Mouse (Mus musculus): ENCODE measurements around the gene Col24a1. TPM values are rescaled to one million over a fixed set of nuclear protein-coding genes. Genes with fewer than 3 reads are reported as not detected.

The Col24a1 gene
- total RNA-seq, 2 experiments from 2014 or later, result 1.1 to 1.3 TPM

DNA sequence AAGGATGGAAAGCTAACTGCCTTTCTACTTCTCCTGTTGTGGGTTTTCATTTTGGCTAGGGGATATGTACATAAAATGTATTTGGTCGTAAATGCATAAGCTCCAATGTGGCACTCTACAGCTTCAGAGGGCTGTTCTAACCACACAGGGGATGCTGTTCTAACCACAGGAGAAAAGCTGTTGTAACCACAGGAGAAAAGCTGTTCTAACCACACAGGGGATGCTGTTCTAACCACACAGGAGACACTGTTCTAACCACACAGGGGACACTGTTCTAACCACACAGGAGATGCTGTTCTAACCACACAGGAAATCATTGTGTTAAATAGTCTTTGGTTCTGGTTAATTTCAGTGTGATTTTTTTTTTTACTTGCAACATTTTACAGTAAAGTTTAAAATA, 245.6 kb downstream of the Col24a1 start:
- intact Hi-C loops (cut with DNase I), result no loop called here
- no peak for DNase-seq

DNA sequence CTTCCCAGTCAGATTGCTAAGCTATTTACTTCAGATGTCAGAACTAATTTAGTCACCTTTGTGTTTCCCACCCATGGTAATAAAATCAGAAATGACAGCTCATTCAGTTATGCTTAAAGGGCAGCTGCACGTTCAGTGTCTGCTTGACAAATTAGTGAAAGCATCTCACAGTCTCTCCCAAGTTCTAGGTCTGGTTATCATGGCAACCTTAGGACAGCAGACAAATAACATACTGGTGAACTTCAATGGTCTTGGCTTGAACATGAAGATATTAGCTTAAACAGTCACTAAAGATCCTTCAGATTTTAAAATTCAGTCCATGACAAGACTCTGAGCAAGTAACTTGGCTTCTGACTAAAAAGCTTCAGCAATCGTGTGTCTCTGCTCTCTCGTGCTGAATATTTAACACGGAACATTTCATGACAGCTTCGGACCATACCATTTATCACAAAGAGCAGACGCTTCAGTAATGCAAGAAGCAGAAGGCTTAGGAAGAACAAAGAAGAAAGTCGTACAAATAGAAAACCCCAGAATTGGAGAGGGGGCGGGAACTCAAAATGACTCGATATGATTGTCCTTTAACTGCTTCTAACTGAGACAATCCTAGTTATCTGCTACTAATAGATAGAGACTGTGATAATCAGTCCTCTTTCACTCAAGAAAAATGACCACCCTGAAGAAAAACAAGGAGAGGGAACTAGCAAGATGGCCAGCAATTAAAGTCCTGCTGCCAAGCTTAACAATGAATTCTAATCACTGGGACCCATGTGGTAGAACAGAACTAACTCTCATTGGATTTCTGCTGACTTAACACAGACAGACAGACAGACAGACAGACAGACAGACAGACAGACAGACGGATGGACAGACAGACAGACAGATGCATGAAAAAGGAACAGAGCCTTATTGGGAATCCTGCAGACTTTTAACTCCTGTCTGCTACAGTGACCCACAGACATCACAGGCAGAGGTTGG, 256.5 kb downstream of the Col24a1 start:
- DNase-seq, result no peak
- intact Hi-C loops (cut with DNase I), result no loop called here

DNA sequence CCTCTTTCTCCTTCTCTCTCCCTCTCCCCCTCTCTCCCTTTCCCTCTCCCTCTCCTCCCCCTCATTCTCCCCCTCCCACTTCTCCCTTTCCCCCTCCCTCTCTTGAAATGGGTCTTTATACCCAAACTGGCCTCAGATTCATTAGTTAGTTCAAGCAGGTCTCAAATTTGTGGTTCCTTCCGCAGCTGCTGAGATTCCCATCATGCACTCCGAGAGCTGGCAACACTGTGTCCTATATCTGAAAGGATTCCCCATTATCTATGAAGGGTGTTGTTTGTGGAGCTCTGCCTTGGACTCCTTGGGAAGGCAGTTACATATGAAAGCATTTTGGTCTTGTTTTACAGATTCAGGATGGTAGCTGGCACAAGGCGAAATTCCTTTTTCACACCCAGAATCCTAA, 257.9 kb downstream of the Col24a1 start:
- no peak for DNase-seq
- intact Hi-C loops (cut with DNase I), result no loop called here

DNA sequence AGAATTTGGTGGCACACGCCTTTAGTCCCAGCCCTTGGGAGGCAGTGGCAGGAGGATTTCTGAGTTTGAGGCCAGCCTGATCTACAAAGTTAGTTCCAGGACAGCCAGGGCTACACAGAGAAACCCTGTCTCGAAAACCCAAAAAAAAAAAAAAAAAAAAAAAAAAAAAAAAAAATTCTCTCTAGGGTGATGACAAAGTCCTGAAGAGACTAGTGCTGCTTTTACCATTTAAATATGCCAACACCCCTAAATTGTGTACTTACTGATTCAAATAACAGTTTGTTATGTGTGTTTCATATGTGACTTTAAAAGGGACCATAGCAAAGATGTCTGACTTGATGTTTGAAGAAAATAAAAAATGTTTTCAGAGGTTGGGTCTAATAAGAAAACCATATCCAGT, 262.1 kb downstream of the Col24a1 start:
- no peak for DNase-seq
- intact Hi-C loops (cut with DNase I), result no loop called here

DNA sequence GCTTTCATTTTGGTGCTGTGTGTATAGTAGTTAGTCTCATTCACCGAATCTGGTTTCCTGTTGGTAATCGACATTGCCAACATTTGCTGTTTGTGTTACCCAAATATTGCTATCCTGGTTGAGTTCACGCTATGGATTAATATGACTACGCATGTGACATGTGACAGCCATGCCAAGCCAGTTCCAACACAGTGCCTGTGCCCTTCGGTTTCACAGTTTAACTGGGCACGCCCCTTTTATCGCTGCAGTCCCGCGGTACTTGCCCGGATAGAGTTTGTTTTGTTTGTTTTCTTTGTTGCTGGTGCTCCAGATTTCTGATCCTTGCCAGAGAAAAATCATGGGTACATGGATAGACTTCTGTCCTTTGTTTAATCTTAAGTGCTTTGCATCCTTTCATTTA, 263.9 kb downstream of the Col24a1 start:
- intact Hi-C loops (cut with DNase I), result no loop called here
- DNase-seq, result no peak

DNA sequence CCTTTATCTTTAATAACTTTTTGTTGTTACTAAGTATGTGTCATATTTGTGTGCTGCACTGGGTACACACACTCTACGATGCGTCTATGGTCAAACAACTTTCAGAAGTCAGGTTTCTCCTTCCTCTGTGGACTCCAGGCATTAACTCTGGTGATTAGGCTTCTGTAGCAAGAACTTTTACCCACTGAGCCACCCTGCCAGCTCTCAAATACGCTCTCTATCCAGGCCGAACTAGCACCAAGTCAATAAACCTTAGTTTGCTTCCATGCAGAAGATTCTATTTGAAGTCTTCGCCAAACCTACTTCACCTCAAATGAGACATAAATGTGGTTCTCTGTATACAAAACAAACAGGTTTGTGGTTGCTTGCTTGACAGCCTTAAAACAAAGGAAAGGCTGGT, 267.4 kb downstream of the Col24a1 start:
- intact Hi-C loops (cut with DNase I), result no loop called here
- no peak for DNase-seq

DNA sequence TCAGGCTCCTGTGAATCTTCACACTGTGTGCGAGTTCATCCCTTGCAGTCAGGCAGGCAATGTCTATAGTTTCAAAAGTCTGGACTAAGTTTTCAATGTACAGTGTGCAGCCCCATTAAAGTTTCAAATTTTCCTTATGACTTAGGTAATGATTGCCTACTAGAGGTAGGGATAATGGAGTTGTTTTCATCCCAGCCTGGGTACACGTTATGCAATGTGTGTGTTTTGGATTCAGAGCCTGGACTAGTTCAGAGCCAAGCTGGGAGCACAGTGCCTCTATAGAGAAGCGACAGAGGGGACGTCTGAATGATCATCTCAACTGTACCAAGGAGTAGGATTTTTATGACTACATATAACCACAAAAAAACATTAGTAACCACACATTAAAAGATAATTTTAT, 267.8 kb downstream of the Col24a1 start:
- DNase-seq, result no peak
- intact Hi-C loops (cut with DNase I), result no loop called here

DNA sequence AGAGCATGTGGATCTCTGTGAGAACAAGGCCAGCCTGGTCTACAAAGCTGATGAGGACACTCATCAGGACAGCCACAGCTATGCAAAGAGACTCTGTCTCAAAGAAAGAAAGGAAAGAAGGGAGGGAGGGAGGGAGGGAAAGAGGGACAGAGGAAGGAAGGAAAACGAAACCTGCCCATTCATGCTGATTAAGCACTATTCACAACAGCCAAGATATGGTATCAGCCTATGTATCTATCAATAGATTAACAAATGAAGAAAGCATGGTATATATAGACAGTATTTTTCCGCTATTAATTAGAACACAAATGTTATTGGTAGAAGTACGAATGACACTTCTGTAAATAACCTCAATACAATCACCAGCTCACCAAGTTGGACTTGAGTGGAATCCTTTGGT, 282.2 kb downstream of the Col24a1 start:
- intact Hi-C loops (cut with DNase I), result no loop called here
- DNase-seq, result no peak

DNA sequence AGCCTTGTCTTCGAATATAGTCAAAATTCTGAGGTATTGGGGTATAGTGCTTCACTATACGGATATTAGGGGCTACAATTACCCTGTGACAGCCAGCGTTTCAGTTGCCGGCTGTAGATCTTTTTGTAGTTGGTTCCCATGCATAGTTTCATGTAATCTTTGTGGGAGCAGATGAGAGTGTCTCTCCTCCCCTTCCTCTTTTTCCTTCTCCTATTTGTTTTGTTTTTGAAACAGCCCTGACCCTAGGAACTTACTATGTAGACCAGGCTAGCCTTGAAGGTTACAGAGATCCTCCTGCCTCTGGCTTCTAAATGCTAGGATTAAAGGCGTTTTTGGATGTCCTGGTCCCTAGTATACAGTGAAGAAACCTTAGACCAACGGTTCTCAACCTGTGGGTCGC, 283.1 kb downstream of the Col24a1 start:
- no peak for DNase-seq
- intact Hi-C loops (cut with DNase I), result no loop called here

DNA sequence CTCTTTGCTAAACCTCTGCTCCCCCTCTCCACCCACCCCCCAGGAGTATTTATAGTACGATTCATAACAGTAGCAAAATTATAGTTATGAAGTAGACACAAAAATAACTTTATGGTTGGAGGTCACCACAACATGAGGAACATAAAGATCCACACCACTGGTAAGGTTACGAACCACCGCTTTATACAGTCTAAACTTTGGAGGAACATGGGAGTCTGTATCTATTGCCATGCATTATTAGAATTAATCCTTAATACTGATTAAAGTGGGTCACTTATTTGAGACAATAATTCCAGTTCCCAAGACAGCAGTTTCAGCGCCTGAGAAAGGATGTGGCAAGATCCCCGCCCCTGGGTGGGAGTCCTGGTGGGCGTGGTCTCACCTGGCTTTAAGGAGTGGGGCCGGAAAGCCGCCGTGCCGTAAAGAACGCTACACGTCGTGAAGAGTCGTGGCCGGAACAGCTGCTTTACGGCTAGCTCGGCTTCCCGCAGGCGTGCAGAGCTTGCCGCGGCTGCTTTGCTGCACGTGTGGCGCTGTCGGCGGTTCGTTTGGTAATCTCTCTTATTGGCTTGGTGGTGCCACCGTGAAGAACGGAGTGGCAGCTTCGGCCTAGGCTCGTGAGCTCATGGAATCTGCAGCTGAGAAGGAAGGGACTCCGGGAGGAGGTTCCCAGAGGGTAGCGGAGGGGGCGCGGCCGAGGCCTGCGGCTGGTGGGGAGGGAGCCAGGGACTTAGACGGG, 283.6 kb downstream of the Col24a1 start, which contains the start of gene Znhit6:
TSS of gene Znhit6 (plus strand) at position 463 of the 739 bp plus-strand sequence.
- intact Hi-C loops (cut with DNase I), result no loop called here
- DNase-seq, result peak; percentile 94 to 95

DNA sequence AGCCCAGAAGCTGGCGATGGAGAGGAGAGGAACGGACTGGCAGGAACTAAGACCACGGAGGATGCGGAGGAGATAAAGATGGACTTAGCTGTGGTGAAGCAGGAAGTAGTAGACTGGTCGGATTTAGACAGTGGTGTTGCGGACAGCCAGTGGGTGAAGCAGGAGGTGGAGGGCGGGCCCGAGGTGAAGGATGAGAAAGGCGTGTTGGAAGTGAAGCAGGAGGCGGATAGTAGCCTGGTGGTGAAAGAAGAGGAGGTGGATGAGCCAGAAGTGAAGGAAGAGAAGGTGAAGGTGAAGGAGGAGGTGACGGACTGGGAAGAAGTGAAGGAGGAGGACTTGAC, 284.2 kb downstream of the Col24a1 start:
- no peak for DNase-seq
- intact Hi-C loops (cut with DNase I), result no loop called here

DNA sequence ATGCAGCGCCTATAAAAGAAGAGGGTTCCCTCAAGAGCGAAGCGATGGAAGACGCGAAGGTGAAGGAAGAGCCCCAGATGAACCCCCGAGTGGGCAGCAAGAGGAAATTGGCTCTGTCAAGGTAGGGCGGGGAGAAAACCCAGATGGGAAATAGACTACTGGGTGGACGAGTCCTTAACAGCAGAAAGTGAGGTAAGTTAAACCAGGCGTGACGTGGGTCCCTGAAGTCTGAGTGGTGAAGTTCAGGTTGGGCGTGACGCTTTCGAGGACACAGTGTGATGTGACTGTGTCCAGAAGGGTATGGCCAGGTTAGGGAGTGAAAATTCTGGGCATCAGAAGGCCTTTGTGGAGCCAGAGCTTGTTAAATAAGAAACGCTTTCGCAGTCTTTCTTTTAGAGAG, 284.6 kb downstream of the Col24a1 start:
- DNase-seq, result no peak
- intact Hi-C loops (cut with DNase I), result no loop called here

DNA sequence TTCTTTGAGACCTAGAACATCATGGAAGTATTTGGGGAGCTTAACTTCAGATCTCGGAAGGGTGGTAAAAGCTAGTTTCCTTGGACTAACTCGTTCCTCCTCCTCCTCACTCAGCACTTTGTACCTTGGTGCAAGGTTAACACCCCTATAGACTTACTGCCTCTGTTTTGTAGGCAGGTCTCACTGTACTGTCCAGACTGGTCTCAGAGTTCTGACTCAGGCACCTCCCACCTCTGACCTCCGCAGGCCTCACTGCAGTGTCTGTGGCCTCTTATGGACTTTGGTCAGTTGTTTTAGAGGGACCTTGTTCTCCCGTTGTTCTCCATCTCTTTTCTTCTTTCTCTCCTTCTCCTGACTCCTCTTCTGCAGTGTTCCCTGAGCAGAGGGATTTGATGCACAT, 290.8 kb downstream of the Col24a1 start:
- DNase-seq, result no peak
- intact Hi-C loops (cut with DNase I), result loop anchor here (2.0 to 5.0 kb wide), 3 partner anchors 64 to 339 kb away; partner anchors contain the start of genes Bcl10 and Ccn1

DNA sequence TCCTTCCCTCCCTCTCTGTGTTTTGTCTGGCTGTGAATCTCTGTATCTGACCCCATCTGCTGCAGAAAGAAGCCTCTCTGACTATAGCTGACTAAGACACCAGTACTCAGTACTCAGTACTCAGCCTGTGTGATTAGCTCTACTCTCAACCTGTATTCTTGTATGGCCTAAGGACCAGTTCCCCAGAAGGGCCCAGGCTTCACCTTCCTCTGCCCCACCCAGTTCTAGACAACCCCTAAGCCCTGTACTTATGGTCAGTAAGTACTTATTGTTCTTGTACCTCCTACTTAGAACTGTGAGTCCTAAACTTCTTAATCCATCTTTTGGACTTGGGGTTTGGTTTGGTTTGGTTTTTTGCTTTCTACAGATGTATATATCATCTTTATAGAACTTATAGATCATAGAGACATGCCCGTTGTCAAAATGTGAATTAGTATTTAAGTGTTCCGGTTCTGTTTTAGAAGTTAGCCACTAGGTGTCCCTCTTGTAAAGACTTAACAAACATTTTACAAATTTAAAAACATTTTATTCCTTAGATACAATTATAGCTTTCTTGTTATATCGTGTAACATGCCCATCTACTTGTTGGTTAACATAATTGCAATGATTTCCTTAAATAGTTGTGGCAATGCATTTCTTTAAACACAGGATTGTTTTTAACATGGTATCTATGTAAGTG, 291.4 kb downstream of the Col24a1 start:
- DNase-seq, result no peak
- intact Hi-C loops (cut with DNase I), result loop anchor here (1.0 to 5.0 kb wide), 4 partner anchors 64 to 339 kb away; partner anchors contain the start of genes Bcl10 and Ccn1

DNA sequence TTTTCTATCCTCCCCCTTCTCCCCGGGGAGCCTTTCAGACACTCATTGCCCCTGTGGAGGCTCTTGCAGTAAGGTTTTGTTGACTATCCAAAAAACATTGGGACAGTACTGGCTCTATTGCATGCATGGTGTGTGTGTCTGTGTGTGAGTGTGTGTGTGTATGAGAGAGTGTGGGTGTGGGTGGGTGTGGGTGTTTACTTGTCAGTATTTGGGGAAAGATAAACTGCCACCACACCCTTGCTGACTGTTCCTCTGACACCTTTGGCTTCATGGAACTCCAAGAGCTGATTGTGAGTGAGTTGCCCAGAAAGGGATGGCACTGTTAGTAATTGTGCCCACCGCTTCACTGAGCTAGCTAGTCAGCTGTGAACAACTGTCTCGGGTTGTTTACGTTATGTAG, 298.3 kb downstream of the Col24a1 start:
- intact Hi-C loops (cut with DNase I), result no loop called here
- no peak for DNase-seq

DNA sequence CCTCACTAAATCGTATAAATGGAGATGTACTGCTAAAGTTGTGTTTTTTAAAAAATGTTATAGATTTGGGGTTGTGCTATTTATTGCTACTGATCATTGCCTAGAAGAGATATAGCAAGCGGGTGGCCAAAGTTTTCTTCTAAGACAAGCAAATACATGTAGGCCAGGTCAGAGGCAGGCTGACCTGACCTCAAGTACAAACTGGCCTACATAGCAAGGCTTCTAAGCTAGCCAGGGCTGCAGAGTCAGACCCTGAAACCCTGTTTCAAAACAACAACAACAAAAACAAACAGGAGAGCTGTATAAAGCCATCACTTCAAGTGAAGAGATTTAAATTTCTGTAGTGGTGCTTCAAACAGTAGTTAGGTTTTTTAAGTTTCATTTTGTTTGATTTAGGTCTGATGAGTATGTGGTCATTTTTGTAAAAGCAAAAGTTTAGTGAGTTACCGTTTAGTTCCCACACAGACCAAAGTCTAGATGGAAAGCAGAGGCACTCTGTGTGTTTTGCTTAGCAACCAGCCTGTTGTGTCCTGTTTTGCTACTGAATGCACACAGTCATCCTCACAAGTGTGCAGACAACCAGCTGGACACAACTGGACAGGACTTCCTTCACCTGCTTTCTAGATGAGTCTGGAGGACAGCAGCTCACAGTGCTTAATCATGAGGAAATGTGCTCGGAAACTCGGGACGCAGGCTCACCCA, 299.7 kb downstream of the Col24a1 start:
- intact Hi-C loops (cut with DNase I), result no loop called here
- DNase-seq, result no peak

DNA sequence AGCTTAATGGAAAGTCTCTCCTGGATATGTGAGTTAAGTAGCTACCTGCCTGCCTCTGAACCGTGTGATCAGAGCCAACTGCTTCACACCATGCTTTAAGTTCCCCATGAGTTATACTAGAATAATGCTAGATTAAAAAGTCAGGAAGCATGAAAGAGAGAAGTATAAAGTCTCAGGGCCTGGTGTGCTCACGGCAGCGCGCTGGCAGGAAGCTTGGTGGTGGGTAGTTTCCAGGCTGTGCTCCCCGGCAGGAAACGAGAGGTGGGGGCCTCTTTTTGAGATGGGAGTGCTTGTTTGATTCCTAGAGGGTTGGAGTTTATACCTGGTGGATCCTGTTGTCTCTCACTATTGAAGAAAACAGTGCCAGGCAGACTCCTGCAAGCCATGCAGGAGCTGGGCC, 303.1 kb downstream of the Col24a1 start:
- intact Hi-C loops (cut with DNase I), result no loop called here

DNA sequence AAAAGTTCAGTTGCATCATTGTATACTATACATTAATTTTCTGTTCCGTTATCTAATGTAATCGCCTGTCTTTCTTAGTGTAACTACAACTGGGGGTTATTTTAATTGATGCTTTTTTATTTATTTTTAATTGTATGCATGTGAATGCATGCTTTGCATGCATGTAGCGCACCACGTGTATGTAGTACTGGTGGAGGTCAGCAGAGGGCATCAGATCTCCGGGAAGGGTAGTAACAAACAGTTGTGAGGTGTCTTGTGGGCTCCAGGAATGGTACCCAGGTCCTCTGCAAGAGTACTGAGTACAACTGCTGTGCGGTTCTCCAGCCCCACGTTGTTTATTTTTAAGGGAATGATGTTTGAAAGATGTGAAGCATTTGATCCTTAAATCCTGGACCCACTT, 306.8 kb downstream of the Col24a1 start:
- no peak for DNase-seq
- intact Hi-C loops (cut with DNase I), result no loop called here

More for the DNA sequence above, 303.1 kb downstream of the Col24a1 start:
- DNase-seq, result no peak

DNA sequence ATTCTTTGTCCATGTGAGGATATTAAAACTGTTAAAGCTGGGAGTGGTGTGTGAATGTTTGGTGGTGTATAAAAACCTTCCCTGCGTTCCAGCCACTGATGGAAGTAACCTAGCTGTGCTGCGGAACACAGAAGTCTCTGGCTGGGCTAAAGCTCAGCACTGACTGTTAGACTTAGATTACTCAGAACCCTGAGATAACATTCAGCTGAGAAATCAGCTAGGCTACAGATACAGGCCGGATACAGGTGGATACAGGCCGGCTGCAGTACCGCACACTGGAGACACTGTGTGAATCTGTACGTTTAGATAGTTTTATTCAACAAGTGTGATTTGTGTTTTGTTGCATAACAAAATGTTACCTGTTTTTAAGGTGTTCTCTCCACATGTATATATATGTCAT, 308.5 kb downstream of the Col24a1 start:
- no peak for DNase-seq
- intact Hi-C loops (cut with DNase I), result no loop called here

DNA sequence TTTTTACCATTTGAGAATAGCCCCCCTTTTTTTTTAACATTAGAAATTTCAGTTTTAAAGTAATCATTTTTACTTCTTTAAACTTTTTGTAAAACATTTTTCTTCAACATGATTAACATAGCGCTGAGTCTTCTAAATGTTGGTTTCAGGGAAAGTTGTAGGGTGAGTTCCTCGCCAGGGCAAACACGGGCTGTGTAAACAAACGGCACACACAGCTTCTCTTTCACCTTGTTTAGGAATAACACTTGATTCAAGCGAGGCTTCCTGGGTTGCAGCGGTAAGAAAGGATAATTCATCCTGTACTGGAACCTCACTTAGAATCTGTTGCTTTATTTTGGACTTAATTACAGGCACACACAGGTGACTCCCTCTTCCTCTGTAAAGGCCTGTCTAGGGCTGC, 309.1 kb downstream of the Col24a1 start:
- intact Hi-C loops (cut with DNase I), result no loop called here
- DNase-seq, result no peak
